In the genomic region with DNA sequence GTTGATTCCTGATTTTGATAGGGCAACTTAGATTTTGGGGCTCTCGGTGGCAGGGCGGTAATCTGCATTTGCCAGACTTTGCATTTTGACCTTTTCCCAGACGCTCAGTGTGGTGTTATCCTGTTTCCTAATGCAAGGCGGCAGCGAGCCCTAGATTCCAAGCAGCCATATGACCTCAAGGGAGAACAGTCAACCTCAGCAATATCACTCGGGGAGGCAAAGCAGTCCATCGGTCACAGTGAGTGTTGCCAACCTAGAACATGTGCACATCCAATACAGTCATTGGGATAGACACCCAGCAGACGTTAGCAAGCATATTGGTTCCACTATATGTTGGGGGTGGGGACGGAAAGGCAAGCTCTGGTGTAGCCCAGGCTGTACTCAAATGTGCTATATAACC, we compare ENCODE assay signal across 28 mouse cellular contexts. TPM values are rescaled to one million over a fixed set of nuclear protein-coding genes. Genes with fewer than 3 reads are reported as not detected.
DNase-seq lines count a peak whose midpoint lies in the region; ATAC-seq and TF ChIP-seq lines count a peak whose summit lies in the region.
"Had no signal": no experiment of that assay in that cellular context is flagged by ENCODE, and none has a peak within 500 bp of the region (broad histone marks: within the 10 kb centered on the region; RNA-seq: fewer than 3 reads in every experiment).

No protein-coding gene starts in this region.

- peaks cover 22% of the 10 kb centered on the region for H3K4me1 ChIP-seq in heart, embryonic 10.5 days
- peaks cover 0 to 8% of the 10 kb centered on the region in 2 experiments; a peak in 2 of 4 replicates for H3K4me1 ChIP-seq in liver, embryonic 14.5 days (replicated peaks; ENCODE audit: control insufficient read depth in 2 of 2, insufficient read depth in 2 of 2, low read length in 1 of 2)
- peaks cover 17% of the 10 kb centered on the region for H3K4me1 ChIP-seq in limb, embryonic 10.5 days
- peaks cover 13% of the 10 kb centered on the region; the same call in 1 of the 2 replicates for H3K4me1 ChIP-seq in liver, postnatal 0 days (ENCODE audit: insufficient read depth)
- no peaks in the 10 kb centered on the region for H3K4me1 ChIP-seq in kidney, adult 2 months (ENCODE audit: control insufficient read depth, insufficient read depth, low read length)
- H3K4me1 ChIP-seq: embryonic facial prominence, embryonic 15.5 days; forebrain, embryonic 13.5 days had no signal

- 0 out of 2 replicates have a peak, but pooled peaks have one; percentile 33 for ATAC-seq in liver, embryonic 14.5 days (ENCODE audit: insufficient read depth)
- peak; percentile 82 for ATAC-seq in liver, postnatal 0 days
- ATAC-seq: forebrain, embryonic 13.5 days; forebrain, embryonic 16.5 days; hindbrain, embryonic 16.5 days had no signal

- no peak for TF ChIP-seq POLR2A in kidney, adult 2 months (IDR thresholded peaks at IDR 0.05; ENCODE audit: low read depth, low read length)

- no peak for TF ChIP-seq CTCF in liver, embryonic 14.5 days (IDR thresholded peaks at IDR 0.05; ENCODE audit: low read depth)
- TF ChIP-seq CTCF in liver, postnatal 0 days (IDR thresholded peaks at IDR 0.05; ENCODE audit: low read depth), result no peak
- no peak for TF ChIP-seq CTCF in kidney, adult 2 months (conservative IDR thresholded peaks at IDR 0.05; ENCODE audit: insufficient read depth, insufficient read length, low read depth, low read length)

- H3K4me2 ChIP-seq in liver, embryonic 14.5 days (ENCODE audit: low read depth), result peak overlapping the region; percentile 24; the same call in 1 of the 2 replicates
- H3K4me2 ChIP-seq in liver, postnatal 0 days (ENCODE audit: low read depth, low read length), result peak overlapping the region; percentile 47
- H3K4me2 ChIP-seq: embryonic facial prominence, embryonic 12.5 days; embryonic facial prominence, embryonic 15.5 days; forebrain, embryonic 13.5 days; heart, embryonic 15.5 days; hindbrain, embryonic 13.5 days had no signal

- no peak for TF ChIP-seq EP300 in liver, embryonic 14.5 days (IDR thresholded peaks at IDR 0.05; ENCODE audit: low read depth)
- TF ChIP-seq EP300 in liver, postnatal 0 days (IDR thresholded peaks at IDR 0.05; ENCODE audit: low read depth), result no peak

- no peaks in the 10 kb centered on the region for H3K27me3 ChIP-seq in heart, embryonic 10.5 days (ENCODE audit: insufficient read depth, poor library complexity, severe bottlenecking)
- no peaks in the 10 kb centered on the region for H3K27me3 ChIP-seq in liver, embryonic 14.5 days (ENCODE audit: control insufficient read depth, insufficient read depth, low read length)
- H3K27me3 ChIP-seq in limb, embryonic 10.5 days (ENCODE audit: low read depth, poor library complexity, severe bottlenecking), result no peaks in the 10 kb centered on the region
- no peaks in the 10 kb centered on the region for H3K27me3 ChIP-seq in liver, postnatal 0 days (ENCODE audit: insufficient read depth, low read length)
- H3K27me3 ChIP-seq in kidney, adult 2 months (replicated peaks; ENCODE audit: control insufficient read depth, insufficient read depth, low read length), result no peaks in the 10 kb centered on the region
- H3K27me3 ChIP-seq: CH12.LX; embryonic facial prominence, embryonic 12.5 days; embryonic facial prominence, embryonic 15.5 days; forebrain, embryonic 13.5 days; heart, embryonic 12.5 days; heart, embryonic 15.5 days; hindbrain, embryonic 13.5 days had no signal

- H3K4me3 ChIP-seq in heart, embryonic 10.5 days, result no peak overlapping the region
- H3K4me3 ChIP-seq in liver, embryonic 14.5 days (ENCODE audit: insufficient read depth in 1 of 2, low read depth in 2 of 2, low read length in 2 of 2), result no peak overlapping the region
- H3K4me3 ChIP-seq in limb, embryonic 10.5 days, result no peak overlapping the region
- H3K4me3 ChIP-seq in liver, postnatal 0 days (ENCODE audit: low read depth, low read length), result peak overlapping the region; percentile 39
- no peak overlapping the region for H3K4me3 ChIP-seq in kidney, adult 2 months (ENCODE audit: insufficient read depth, low read depth, low read length)
- H3K4me3 ChIP-seq: embryonic facial prominence, embryonic 12.5 days; embryonic facial prominence, embryonic 15.5 days; forebrain, embryonic 10.5 days; forebrain, embryonic 13.5 days; heart, adult 2 months; heart, embryonic 12.5 days; heart, embryonic 15.5 days; hindbrain, embryonic 10.5 days; hindbrain, embryonic 13.5 days had no signal

- no peak overlapping the region for H3K9ac ChIP-seq in liver, embryonic 14.5 days (replicated peaks)
- H3K9ac ChIP-seq in liver, postnatal 0 days (replicated peaks), result peak overlapping the region; percentile 55; the same call in 1 of the 2 replicates
- H3K9ac ChIP-seq: embryonic facial prominence, embryonic 12.5 days; embryonic facial prominence, embryonic 15.5 days; forebrain, embryonic 13.5 days; heart, embryonic 12.5 days; heart, embryonic 15.5 days; hindbrain, embryonic 13.5 days had no signal

- WGBS in heart, embryonic 10.5 days, result 59% methylated on average over 9 of the region's 9 CpGs
- 56% methylated on average over 9 of the region's 9 CpGs for WGBS in liver, embryonic 14.5 days (ENCODE audit: insufficient replicate concordance)
- WGBS in limb, embryonic 10.5 days, result 81% methylated on average over 9 of the region's 9 CpGs
- 49% methylated on average over 9 of the region's 9 CpGs for WGBS in liver, postnatal 0 days (ENCODE audit: insufficient replicate concordance)
- WGBS in kidney, adult 2 months, result 84% methylated on average over 9 of the region's 9 CpGs

- DNase-seq in heart, embryonic 10.5 days (ENCODE audit: low spot score), result no peak
- no peak for DNase-seq in heart, adult 8-10 months (ENCODE audit: low spot score)
- DNase-seq in liver, embryonic 14.5 days (ENCODE audit: low read depth in 3 of 3, low spot score in 3 of 3), result no peak
- DNase-seq in liver, result no peak
- no peak for DNase-seq in limb, embryonic 10.5 days (ENCODE audit: low spot score)
- DNase-seq in liver, postnatal 0 days, result peak; percentile 37
- no peak for DNase-seq in kidney, adult 2 months
- DNase-seq: B cell, adult 2 months; cerebellum, adult 11 months; cerebellum, adult 2 months; cerebellum, adult 9-11 months; cerebellum, postnatal 36 days; gastrocnemius, postnatal 10 days; gastrocnemius, postnatal 36 days; heart, adult 2 months; heart, postnatal 36 days had no signal

- H3K36me3 ChIP-seq in heart, embryonic 10.5 days, result no peaks in the 10 kb centered on the region
- no peaks in the 10 kb centered on the region for H3K36me3 ChIP-seq in liver, embryonic 14.5 days (replicated peaks; ENCODE audit: control insufficient read depth, insufficient read depth, low read depth)
- no peaks in the 10 kb centered on the region for H3K36me3 ChIP-seq in limb, embryonic 10.5 days
- H3K36me3 ChIP-seq in liver, postnatal 0 days (replicated peaks; ENCODE audit: insufficient read depth, low read length), result no peaks in the 10 kb centered on the region
- H3K36me3 ChIP-seq in kidney, adult 2 months (ENCODE audit: control insufficient read depth, insufficient read depth, low read length), result no peaks in the 10 kb centered on the region
- H3K36me3 ChIP-seq: embryonic facial prominence, embryonic 12.5 days; embryonic facial prominence, embryonic 15.5 days; forebrain, embryonic 10.5 days; G1E; heart, embryonic 12.5 days; heart, embryonic 15.5 days; hindbrain, embryonic 10.5 days; hindbrain, embryonic 13.5 days had no signal

- H3K9me3 ChIP-seq in heart, embryonic 10.5 days, result no peaks in the 10 kb centered on the region
- no peaks in the 10 kb centered on the region for H3K9me3 ChIP-seq in liver, embryonic 14.5 days (ENCODE audit: control insufficient read depth, low read length)
- no peaks in the 10 kb centered on the region for H3K9me3 ChIP-seq in limb, embryonic 10.5 days (replicated peaks)
- no peaks in the 10 kb centered on the region for H3K9me3 ChIP-seq in liver, postnatal 0 days (ENCODE audit: low read length)
- H3K9me3 ChIP-seq: embryonic facial prominence, embryonic 12.5 days; embryonic facial prominence, embryonic 15.5 days; forebrain, embryonic 10.5 days; forebrain, embryonic 13.5 days; G1E; heart, embryonic 12.5 days; heart, embryonic 15.5 days; hindbrain, embryonic 10.5 days; hindbrain, embryonic 13.5 days had no signal

- 0 out of 2 replicates have a peak overlapping the region, but pooled peaks have one; percentile 52 for H3K27ac ChIP-seq in heart, embryonic 10.5 days
- H3K27ac ChIP-seq in liver, embryonic 14.5 days, result no peak overlapping the region
- H3K27ac ChIP-seq in limb, embryonic 10.5 days, result peak overlapping the region; percentile 36; the same call in 1 of the 2 replicates
- H3K27ac ChIP-seq in liver, postnatal 0 days (ENCODE audit: low read depth), result peak overlapping the region; percentile 92
- H3K27ac ChIP-seq in kidney, adult 2 months (ENCODE audit: insufficient read depth, low read depth, low read length), result no peak overlapping the region
- H3K27ac ChIP-seq: embryonic facial prominence, embryonic 12.5 days; embryonic facial prominence, embryonic 15.5 days; forebrain, embryonic 10.5 days; forebrain, embryonic 13.5 days; heart, adult 2 months; heart, embryonic 15.5 days; hindbrain, embryonic 10.5 days; hindbrain, embryonic 13.5 days had no signal

RNA-seq across cellular contexts. Expression of a gene that starts 54.5 kb away (rescaled TPM):
- 0.37 and 0.87 TPM in 2 replicates for polyA plus RNA-seq in heart, embryonic 10.5 days (2016; fragmentation: Nextera tagmentation; extraction: Ambion mirVana)
- 10 to 100 TPM; 11.3 to 17.8 (median 13.3) TPM for total RNA-seq in heart, adult 8-10 months (2022)
- 0.03 and 0.04 TPM in 2 replicates for polyA plus RNA-seq in liver, embryonic 14.5 days (2012; rRNA removed)
- 0.14 TPM in 1 of 2 replicates, not detected in the other for polyA plus RNA-seq in liver, embryonic 14.5 days (2014; fragmentation: Nextera tagmentation; extraction: Ambion mirVana)
- 1.8 and 2.0 TPM in 2 replicates for polyA plus RNA-seq in limb, embryonic 10.5 days (2016; fragmentation: Nextera tagmentation; extraction: Ambion mirVana)
- 0.06 TPM in 1 of 2 replicates, not detected in the other for polyA plus RNA-seq in liver, postnatal 0 days (2015; fragmentation: Nextera tagmentation; extraction: Ambion mirVana)
- polyA plus RNA-seq in kidney, adult 2 months (2012; rRNA removed), result 6.1 and 7.4 TPM in 2 replicates
- polyA plus RNA-seq: G1E had no signal

Comparison
In these comparisons a context has a peak if more than half of its experiments do, and no peak if none do; other contexts are left out.
1. H3K27ac ChIP-seq: peak in heart, embryonic 10.5 days (single experiment), limb, embryonic 10.5 days (single experiment) and liver, postnatal 0 days (single experiment); none in liver, embryonic 14.5 days (single experiment) and kidney, adult 2 months (single experiment).